Mouse (Mus musculus) testis, adult 2 months (tissue): ENCODE data around the gene Smarcc2.

Source experiments
- CTCF ChIP-seq: fragments of 200-500 bp; IDR thresholded peaks from 2 replicates; pipeline ENCODE4 v1.5.1; 2012; ENCODE audit warnings: low read depth, mild to moderate bottlenecking, inconsistent platforms, low read length, moderate library complexity; ENCODE audit not compliant: control insufficient read depth, insufficient read depth, insufficient replicate concordance
- POLR2A ChIP-seq: fragments of 200-500 bp; IDR thresholded peaks from 2 replicates; pipeline ENCODE4 v1.6.1; 2012; ENCODE audit warnings: low read depth, mild to moderate bottlenecking, inconsistent platforms, low read length, moderate library complexity; ENCODE audit not compliant: control insufficient read depth

DNA sequence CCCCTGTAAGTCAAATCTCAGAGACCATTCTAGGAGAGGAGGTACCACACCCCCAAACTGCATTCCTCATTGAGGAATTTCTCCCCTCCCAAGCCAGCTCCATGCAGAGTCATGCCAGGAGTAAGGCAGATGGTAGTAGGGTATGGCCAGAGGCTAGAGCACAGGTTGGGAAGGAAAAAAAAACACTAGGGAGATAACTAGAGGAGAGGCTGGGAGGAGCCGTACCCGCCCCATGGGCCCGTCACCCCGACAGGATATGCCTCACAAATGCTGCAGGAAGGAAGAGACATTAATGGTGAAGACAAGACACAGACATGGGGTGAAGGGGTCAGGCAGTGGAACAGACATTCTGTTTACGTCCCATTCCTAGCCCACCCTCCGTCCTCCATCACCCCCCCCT is 32.4 kb downstream of the Smarcc2 start:
- TF ChIP-seq CTCF = no peak
- TF ChIP-seq POLR2A = no peak
